Mouse (Mus musculus) gastrocnemius, postnatal 14 days (tissue): ENCODE measurements around the gene Tmem270. TPM values are rescaled to one million over a fixed set of nuclear protein-coding genes. Genes with fewer than 3 reads are reported as not detected.

ENCODE experiments used
- DNase-seq: peaks from one replicate; pipeline ENCODE4 v3.0.0; 2021; ENCODE audit warnings: mixed read lengths
- intact Hi-C: fragments of 180-260 bp; cut with DNase I; formaldehyde crosslinking; loops from one replicate; pipeline ENCODE4 v1.15.1; 2025; ENCODE audit warnings: low total_unique reads
- total RNA-seq, 2 experiments: library from RNA; stranded (reverse); gene quantifications; 2 replicates each; pipeline ENCODE4 v1.2.3; 2021

The Tmem270 gene
- total RNA-seq, 2 experiments from 2014 or later = not detected

GRCm38 (mm10) chr5:134892717-134893116 is 13.8 kb downstream of the Tmem270 start:
- no peak for DNase-seq
- intact Hi-C loops = no loop called here

GRCm38 (mm10) chr5:134891552-134891951 is 15.0 kb downstream of the Tmem270 start:
- no peak for DNase-seq
- intact Hi-C loops = no loop called here

GRCm38 (mm10) chr5:134890601-134891054 is 15.9 kb downstream of the Tmem270 start:
- DNase-seq = no peak
- intact Hi-C loops = no loop called here

DNA sequence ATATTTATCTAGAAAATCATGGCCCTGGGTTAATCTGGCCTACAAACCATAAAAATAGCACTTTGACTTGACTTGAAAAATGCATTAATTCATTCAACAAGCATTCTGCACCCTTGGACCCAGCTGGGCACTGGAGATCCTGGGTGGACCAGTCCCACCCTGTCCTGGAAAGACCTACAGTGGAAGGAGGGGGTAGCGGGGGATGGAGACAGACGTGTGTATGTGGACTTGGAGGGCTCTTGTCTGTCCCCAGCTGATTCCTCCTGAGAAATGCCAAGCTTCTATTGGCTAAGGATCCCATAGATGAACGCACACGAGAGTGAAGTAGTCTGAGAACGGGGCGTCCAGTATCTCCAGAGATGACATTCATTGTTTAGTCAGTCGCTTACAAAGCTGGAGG is 18.0 kb downstream of the Tmem270 start:
- intact Hi-C loops = no loop called here
- no peak for DNase-seq

DNA sequence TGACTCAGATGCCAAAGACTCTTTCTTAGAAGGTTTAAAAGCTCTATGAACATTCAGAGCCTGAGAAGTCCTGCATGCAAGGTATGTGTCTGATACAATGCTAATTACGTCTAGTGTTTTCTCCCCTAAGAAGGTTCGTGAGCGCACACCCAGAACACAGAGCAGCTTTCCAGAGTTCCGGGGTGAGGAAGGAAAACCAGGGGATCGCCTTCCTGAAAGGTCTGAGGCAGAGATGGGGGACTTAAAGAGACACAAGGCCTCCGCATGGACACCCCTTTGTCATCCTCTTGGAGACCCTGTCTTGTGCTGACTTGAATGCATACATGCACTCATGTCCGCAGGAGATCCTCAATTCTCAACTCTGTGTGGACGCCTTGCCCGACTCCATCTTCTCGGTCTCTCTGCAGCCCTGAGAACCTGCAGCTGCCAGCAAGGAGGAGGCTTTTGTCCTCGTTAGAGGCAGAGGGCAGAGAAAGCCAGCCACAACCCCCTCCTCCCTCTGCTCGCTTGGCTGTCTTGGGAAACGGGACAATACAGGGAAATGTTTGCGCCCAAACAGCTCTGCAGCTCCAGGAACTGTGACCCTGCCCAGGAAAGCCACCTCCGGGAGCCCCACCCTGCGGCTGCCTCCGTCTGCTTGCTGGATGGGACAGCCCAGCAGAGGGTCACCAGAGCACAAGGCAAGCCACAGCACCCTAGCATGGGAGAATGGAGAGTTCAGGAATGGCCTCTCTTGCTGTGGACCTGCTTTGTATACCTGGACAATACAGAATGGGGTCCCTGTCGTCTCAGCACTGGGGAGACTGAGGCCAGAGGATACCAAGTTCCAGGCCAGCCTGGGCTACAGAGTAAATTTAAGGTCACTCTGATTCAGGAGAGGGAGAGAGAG is 18.8 kb downstream of the Tmem270 start:
- intact Hi-C loops = no loop called here
- DNase-seq = peak; percentile 45

DNA sequence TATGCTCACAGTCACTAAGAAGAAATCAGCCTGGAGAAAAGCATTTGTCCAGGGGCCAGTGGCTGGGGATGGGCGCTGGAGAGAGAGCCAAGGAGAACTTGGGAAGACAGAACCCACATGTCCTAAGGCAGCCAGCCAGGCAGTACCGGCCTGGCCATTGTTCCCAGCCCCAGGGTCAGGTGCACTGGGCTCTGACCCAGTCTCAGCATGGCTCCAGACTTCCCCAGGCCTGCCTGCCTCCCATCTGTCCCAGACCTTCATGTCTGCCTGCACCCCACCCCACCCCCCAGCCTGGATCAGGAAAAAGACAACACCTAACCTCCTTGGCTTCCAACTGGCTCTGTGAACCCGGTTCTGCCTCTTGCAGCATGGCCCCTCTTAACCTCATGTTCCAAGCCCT is 23.5 kb downstream of the Tmem270 start:
- intact Hi-C loops = no loop called here

GRCm38 (mm10) chr5:134876801-134877200 is 29.7 kb downstream of the Tmem270 start:
- DNase-seq = no peak
- intact Hi-C loops = no loop called here

More for the DNA sequence above, 23.5 kb downstream of the Tmem270 start:
- DNase-seq = peak; percentile 42

DNA sequence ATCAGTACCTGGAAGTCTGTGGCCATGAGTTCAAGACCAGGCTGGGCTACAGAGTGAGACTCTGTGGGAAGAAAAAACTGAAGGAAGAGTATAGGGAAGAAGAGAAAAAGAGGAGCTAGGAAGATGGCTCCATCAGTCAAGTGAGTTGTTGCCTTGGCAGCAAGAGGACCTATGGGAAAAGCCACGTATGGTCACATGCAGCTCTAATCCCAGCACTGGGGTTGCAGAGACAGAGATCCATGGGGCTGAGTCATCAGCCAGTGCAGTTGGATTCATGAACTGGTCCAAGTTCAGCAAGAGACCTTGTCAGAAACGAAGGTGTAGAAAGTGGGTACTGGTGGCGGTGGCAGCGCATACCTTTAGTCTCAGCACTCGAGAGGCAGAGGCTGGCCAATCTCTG is 31.3 kb downstream of the Tmem270 start:
- DNase-seq = no peak
- intact Hi-C loops = no loop called here

- peak; percentile 83 for DNase-seq
- intact Hi-C loops = no loop called here
These were observed 32.3 kb downstream of the Tmem270 start for GRCm38 (mm10) chr5:134873956-134874879.

GRCm38 (mm10) chr5:134873034-134873433 is 33.5 kb downstream of the Tmem270 start:
- peak; percentile 53 for DNase-seq
- intact Hi-C loops = no loop called here

DNA sequence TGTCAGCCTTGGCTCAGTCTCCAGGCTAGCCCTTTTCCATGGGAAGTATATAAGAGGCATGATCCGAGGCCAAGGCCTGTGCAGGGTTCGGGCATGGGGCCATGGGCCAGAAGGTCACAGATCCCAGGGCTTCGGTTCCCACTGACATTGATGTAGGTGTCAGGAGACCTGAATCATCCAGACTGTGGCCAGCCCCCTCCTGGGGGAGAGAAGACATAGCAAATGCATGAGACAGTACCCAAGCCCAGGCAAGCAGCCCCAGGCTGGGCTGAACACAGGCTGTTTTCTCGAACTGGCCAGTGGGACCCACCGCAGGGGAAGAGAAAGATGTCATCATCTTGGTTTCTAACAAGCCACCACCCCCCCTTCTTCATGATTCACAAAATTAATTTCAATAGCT is 33.9 kb downstream of the Tmem270 start:
- intact Hi-C loops = no loop called here
- DNase-seq = peak; percentile 64

- intact Hi-C loops = no loop called here
These were observed 38.0 kb downstream of the Tmem270 start for GRCm38 (mm10) chr5:134868506-134868905.

GRCm38 (mm10) chr5:134867320-134868144 is 39.0 kb downstream of the Tmem270 start:
- intact Hi-C loops = no loop called here

More at GRCm38 (mm10) chr5:134868506-134868905, 38.0 kb downstream of the Tmem270 start:
- DNase-seq = no peak

GRCm38 (mm10) chr5:134865158-134865557 is 41.4 kb downstream of the Tmem270 start:
- DNase-seq = peak; percentile 70
- intact Hi-C loops = no loop called here

More at GRCm38 (mm10) chr5:134867320-134868144, 39.0 kb downstream of the Tmem270 start:
- DNase-seq = no peak

DNA sequence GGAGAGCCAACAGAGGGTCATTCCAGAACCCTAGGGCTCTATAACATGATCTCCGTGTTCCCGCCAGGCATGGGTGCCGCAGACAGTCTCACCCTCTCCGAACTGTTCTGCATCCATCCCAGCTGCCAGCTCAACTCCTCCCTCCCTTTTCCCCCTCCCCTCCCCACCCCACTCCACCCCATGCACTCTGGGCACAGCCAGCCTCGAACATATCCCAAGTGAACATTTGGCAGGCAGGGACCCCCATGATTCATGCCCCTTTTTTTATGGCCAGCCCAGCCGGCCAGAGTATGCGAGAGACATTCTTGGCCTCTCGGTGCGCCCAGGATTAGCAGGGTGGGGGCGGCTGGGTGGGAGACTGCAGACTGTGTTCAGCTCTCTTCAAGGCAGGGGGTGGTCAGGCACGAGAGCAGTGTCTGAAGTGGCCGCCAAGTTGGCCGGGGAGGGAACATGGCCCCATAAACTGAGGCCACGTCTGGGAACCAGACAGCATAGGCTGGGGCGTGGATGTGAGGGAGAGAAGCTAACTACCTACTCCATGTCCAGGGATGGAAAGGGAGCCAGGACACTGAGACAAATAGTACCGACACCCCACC is 44.5 kb downstream of the Tmem270 start:
- no peak for DNase-seq
- intact Hi-C loops = no loop called here

DNA sequence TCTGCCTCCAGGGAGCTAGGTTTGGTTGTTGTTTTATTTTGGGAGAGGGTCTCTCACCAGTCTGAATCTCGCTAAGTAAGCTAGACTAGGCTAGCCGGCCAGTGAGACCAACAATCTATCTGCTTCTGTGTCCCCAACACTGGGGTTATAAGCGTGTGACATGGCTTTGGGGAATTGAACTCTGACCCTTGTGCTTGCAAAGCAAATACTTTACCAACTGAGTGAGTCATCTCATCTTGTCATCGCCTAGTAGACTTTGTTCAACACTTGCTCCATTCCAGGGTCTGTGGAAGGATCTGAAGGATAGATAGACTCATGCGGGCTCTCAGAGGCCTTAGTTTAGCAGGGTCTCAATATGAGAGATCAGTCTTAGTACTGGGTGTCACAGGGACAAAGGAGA is 47.3 kb downstream of the Tmem270 start:
- no peak for DNase-seq
- intact Hi-C loops = no loop called here

DNA sequence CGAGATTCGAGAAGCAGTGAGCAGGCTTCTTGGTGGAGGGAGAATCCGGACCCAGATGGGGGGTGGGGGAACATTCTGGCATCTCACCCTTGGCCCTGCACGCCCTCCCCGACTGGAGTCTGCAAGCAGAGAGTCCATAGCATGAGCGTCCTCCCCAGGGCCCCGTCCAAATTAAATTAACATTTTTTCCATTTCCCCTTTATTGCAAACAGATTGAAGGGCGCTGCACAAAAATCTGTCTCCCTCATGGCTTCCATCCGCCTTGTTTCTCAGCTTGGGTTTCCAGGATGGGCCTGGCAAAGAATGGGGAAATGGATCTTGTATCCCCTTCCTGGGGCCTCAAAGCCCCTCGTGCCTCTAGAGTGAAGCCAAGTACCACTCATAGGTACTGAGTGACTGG is 48.2 kb downstream of the Tmem270 start:
- intact Hi-C loops = no loop called here
- no peak for DNase-seq

GRCm38 (mm10) chr5:134852873-134853272 is 53.7 kb downstream of the Tmem270 start:
- intact Hi-C loops = no loop called here
- DNase-seq = no peak
